8 mouse cellular contexts compared by ENCODE assay signal in genomic region chr5:114902413-114902812, GRCm38 (mm10). TPM values are rescaled to one million over a fixed set of nuclear protein-coding genes. Genes with fewer than 3 reads are reported as not detected.
DNase-seq lines count a peak whose midpoint lies in the region; ATAC-seq and TF ChIP-seq lines count a peak whose summit lies in the region.
"Had no signal": no experiment of that assay in that cellular context is flagged by ENCODE, and none has a peak within 500 bp of the region (broad histone marks: within the 10 kb centered on the region; RNA-seq: fewer than 3 reads in every experiment).

No protein-coding gene starts in this region.

- no peak overlapping the region for H3K27ac ChIP-seq in hindbrain, embryonic 11.5 days (ENCODE audit: low read depth, low read length)
- H3K27ac ChIP-seq in hindbrain, embryonic 16.5 days (ENCODE audit: low read depth, low read length), result no peak overlapping the region
- H3K27ac ChIP-seq in CH12.LX (ENCODE audit: insufficient read depth, low read depth), result no peak overlapping the region
- no peak overlapping the region for H3K27ac ChIP-seq in cortical plate, adult 2 months (ENCODE audit: insufficient read depth, low read length)
- H3K27ac ChIP-seq: lung, embryonic 15.5 days had no signal

- WGBS in hindbrain, embryonic 11.5 days, result 40% methylated on average over 1 of the region's 1 CpGs
- WGBS in hindbrain, embryonic 16.5 days, result 43% methylated on average over 1 of the region's 1 CpGs
- WGBS in lung, adult 2 months, result 64% methylated on average over 1 of the region's 1 CpGs

- in situ Hi-C loops in CH12.LX (cut with MboI; ENCODE audit: low pct_ligation_motif_present, low pct_unique_long_range_greater_than_20kb, low sequenced_read_pairs), result loop anchor here (25.0 kb wide), 1 partner anchor 190 kb away; the partner anchor contains the start of gene Tchp

- H3K4me3 ChIP-seq in hindbrain, embryonic 11.5 days (ENCODE audit: low read depth, low read length), result no peak overlapping the region
- no peak overlapping the region for H3K4me3 ChIP-seq in hindbrain, embryonic 16.5 days (ENCODE audit: low read length)
- H3K4me3 ChIP-seq in CH12.LX (replicated peaks in 1 of 3; ENCODE audit: low read depth in 2 of 3, low read length in 2 of 3, poor library complexity in 1 of 3), result no peak overlapping the region
- H3K4me3 ChIP-seq in cortical plate, adult 2 months (ENCODE audit: insufficient read depth, low read length), result no peak overlapping the region
- H3K4me3 ChIP-seq in lung, adult 2 months (replicated peaks; ENCODE audit: extremely low read depth, low read depth, low read length), result no peak overlapping the region
- H3K4me3 ChIP-seq: lung, embryonic 15.5 days had no signal

- no peaks in the 10 kb centered on the region for H3K36me3 ChIP-seq in hindbrain, embryonic 11.5 days (ENCODE audit: control insufficient read depth, insufficient read depth, low read length)
- H3K36me3 ChIP-seq in hindbrain, embryonic 16.5 days (ENCODE audit: control insufficient read depth, insufficient read depth, low read length), result no peaks in the 10 kb centered on the region
- no peaks in the 10 kb centered on the region for H3K36me3 ChIP-seq in CH12.LX (replicated peaks in 1 of 2; ENCODE audit: control insufficient read depth in 1 of 2, insufficient read depth in 1 of 2, low read length in 1 of 2)
- H3K36me3 ChIP-seq: lung, embryonic 15.5 days had no signal

- TF ChIP-seq POLR2A in CH12.LX (IDR thresholded peaks at IDR 0.05; ENCODE audit: low read depth, low read length), result no peak
- no peak for TF ChIP-seq POLR2A in cortical plate, adult 2 months (IDR thresholded peaks at IDR 0.05; ENCODE audit: extremely low read depth, insufficient read depth, low read length)
- TF ChIP-seq POLR2A in lung, adult 2 months (IDR thresholded peaks at IDR 0.05; ENCODE audit: borderline replicate concordance, extremely low read depth, low read depth, low read length), result no peak

- TF ChIP-seq RAD21 in CH12.LX (IDR thresholded peaks at IDR 0.05; ENCODE audit: low read depth, low read length), result peak; percentile 90

- peak; percentile 76 to 87 for TF ChIP-seq CTCF in CH12.LX (conservative IDR thresholded peaks at IDR 0.05 in 1 of 2, IDR thresholded peaks at IDR 0.05 in 1 of 2; ENCODE audit: low read depth in 2 of 2, low read length in 2 of 2)
- peak; percentile 48; the same call in 1 of the 2 replicates for TF ChIP-seq CTCF in cortical plate, adult 2 months (IDR thresholded peaks at IDR 0.05; ENCODE audit: extremely low read depth, insufficient read depth, low read length)
- peak; percentile 83 for TF ChIP-seq CTCF in lung, adult 2 months (IDR thresholded peaks at IDR 0.05; ENCODE audit: insufficient read depth, low read length)

- peak; percentile 66 for DNase-seq in hindbrain, embryonic 11.5 days (ENCODE audit: low spot score)
- DNase-seq in 416B (ENCODE audit: low read depth) (peak; percentile 70), CH12.LX (ENCODE audit: extremely low read depth) (peak; percentile 63)
- peak; percentile 21 for DNase-seq in lung, adult 2 months
- DNase-seq in thymus, postnatal 10 days (ENCODE audit: low spot score in 2 of 2), result peak; percentile 9 to 50

- ATAC-seq in hindbrain, embryonic 11.5 days (ENCODE audit: low FRiP score), result no peak
- no peak for ATAC-seq in hindbrain, embryonic 16.5 days

- dilution Hi-C loops in CH12.LX (cut with MboI; ENCODE audit: extremely low pct_ligation_motif_present, extremely low pct_unique_long_range_greater_than_20kb, low sequenced_read_pairs), result no loop called here

- H3K4me1 ChIP-seq in hindbrain, embryonic 11.5 days (replicated peaks; ENCODE audit: control insufficient read depth, insufficient read depth, low read length), result no peaks in the 10 kb centered on the region; the same call in 1 of the 2 replicates
- no peaks in the 10 kb centered on the region for H3K4me1 ChIP-seq in hindbrain, embryonic 16.5 days (ENCODE audit: control insufficient read depth, insufficient read depth, low read depth, low read length)
- H3K4me1 ChIP-seq in CH12.LX (ENCODE audit: control insufficient read depth in 1 of 2, insufficient read depth in 2 of 2), result peaks cover 0 to 7% of the 10 kb centered on the region in 2 experiments; a peak in 2 of 4 replicates
- no peaks in the 10 kb centered on the region for H3K4me1 ChIP-seq in cortical plate, adult 2 months (ENCODE audit: control insufficient read depth, insufficient read depth, low read length)
- H3K4me1 ChIP-seq in lung, adult 2 months (ENCODE audit: control insufficient read depth, insufficient read depth, low read length), result no peaks in the 10 kb centered on the region

- no peaks in the 10 kb centered on the region for H3K79me2 ChIP-seq in CH12.LX (replicated peaks; ENCODE audit: control insufficient read depth, extremely low read depth, insufficient read depth, poor library complexity, severe bottlenecking)

- H3K27me3 ChIP-seq in hindbrain, embryonic 11.5 days (ENCODE audit: control insufficient read depth, insufficient read depth, low read length), result no peaks in the 10 kb centered on the region
- H3K27me3 ChIP-seq in hindbrain, embryonic 16.5 days (replicated peaks; ENCODE audit: control insufficient read depth, insufficient read depth, low read length), result no peaks in the 10 kb centered on the region
- peaks cover 4% of the 10 kb centered on the region for H3K27me3 ChIP-seq in CH12.LX (replicated peaks)
- H3K27me3 ChIP-seq: lung, embryonic 15.5 days had no signal

- H3K9ac ChIP-seq in hindbrain, embryonic 11.5 days (ENCODE audit: low read depth, low read length), result no peak overlapping the region
- H3K9ac ChIP-seq in hindbrain, embryonic 16.5 days (ENCODE audit: low read depth, low read length), result no peak overlapping the region
- H3K9ac ChIP-seq in CH12.LX (ENCODE audit: insufficient read depth, low read depth), result no peak overlapping the region
- H3K9ac ChIP-seq: lung, embryonic 15.5 days had no signal

- TF ChIP-seq EP300 in CH12.LX (IDR thresholded peaks at IDR 0.05; ENCODE audit: low read length), result no peak

- no peak overlapping the region for H3K4me2 ChIP-seq in hindbrain, embryonic 11.5 days (replicated peaks; ENCODE audit: low read depth, low read length)
- H3K4me2 ChIP-seq in hindbrain, embryonic 16.5 days (ENCODE audit: low read length), result no peak overlapping the region
- H3K4me2 ChIP-seq in CH12.LX (ENCODE audit: insufficient read depth, low read depth, poor library complexity, severe bottlenecking), result no peak overlapping the region
- H3K4me2 ChIP-seq: lung, embryonic 15.5 days had no signal

- H3K9me3 ChIP-seq in hindbrain, embryonic 11.5 days (ENCODE audit: control insufficient read depth, low read length), result no peaks in the 10 kb centered on the region
- H3K9me3 ChIP-seq in hindbrain, embryonic 16.5 days (ENCODE audit: control insufficient read depth, low read length), result no peaks in the 10 kb centered on the region
- peaks cover 19% of the 10 kb centered on the region for H3K9me3 ChIP-seq in CH12.LX (replicated peaks; ENCODE audit: low read length)
- H3K9me3 ChIP-seq: lung, embryonic 15.5 days had no signal

TF ChIP-seq in CH12.LX, 34 proteins besides CTCF, POLR2A, EP300 and RAD21 (continues in another document):
- TF ChIP-seq USF1 (IDR thresholded peaks at IDR 0.05; ENCODE audit: low read depth, low read length) (no peak), ZKSCAN1 (IDR thresholded peaks at IDR 0.05; ENCODE audit: borderline replicate concordance, low read depth, low read length) (no peak), ZNF384 (IDR thresholded peaks at IDR 0.05; ENCODE audit: low read depth, low read length) (no peak), ETS1 (conservative IDR thresholded peaks at IDR 0.05; ENCODE audit: low read depth, low read length) (no peak)

RNA-seq across cellular contexts. Expression of gene Oasl2, which starts 5.7 kb away (rescaled TPM):
- polyA plus RNA-seq in hindbrain, embryonic 11.5 days (2014; fragmentation: Nextera tagmentation; extraction: Ambion mirVana), result 0.92 and 1.5 TPM in 2 replicates
- polyA plus RNA-seq in hindbrain, embryonic 16.5 days (2015; fragmentation: Nextera tagmentation; extraction: Ambion mirVana), result 4.9 and 5.3 TPM in 2 replicates
- not detected in 2 replicates for total RNA-seq in CH12.LX (2012; rRNA removed)
- total RNA-seq in CH12.LX (2014; rRNA removed), result not detected in 2 replicates
- 0.31 and 0.38 TPM in 2 replicates for polyA plus RNA-seq in CH12.LX (2012; ENCODE audit: insufficient read length, low read depth)
- polyA plus RNA-seq in cortical plate, adult 2 months (2012; rRNA removed), result 7.5 and 8.6 TPM in 2 replicates
- polyA plus RNA-seq in lung, adult 2 months (2012; rRNA removed), result 17.0 and 21.4 TPM in 2 replicates

RNA-seq across cellular contexts. Expression of gene Oasl1, which starts 20.6 kb away (rescaled TPM):
- polyA plus RNA-seq in hindbrain, embryonic 11.5 days (2014; fragmentation: Nextera tagmentation; extraction: Ambion mirVana), result 0.25 and 0.39 TPM in 2 replicates
- 0.26 and 0.31 TPM in 2 replicates for polyA plus RNA-seq in hindbrain, embryonic 16.5 days (2015; fragmentation: Nextera tagmentation; extraction: Ambion mirVana)
- not detected in 2 replicates for total RNA-seq in CH12.LX (2012; rRNA removed)
- total RNA-seq in CH12.LX (2014; rRNA removed), result not detected in 2 replicates
- 0.37 and 0.46 TPM in 2 replicates for polyA plus RNA-seq in CH12.LX (2012; ENCODE audit: insufficient read length, low read depth)
- polyA plus RNA-seq in cortical plate, adult 2 months (2012; rRNA removed), result 0.35 and 0.78 TPM in 2 replicates
- 2.3 and 2.7 TPM in 2 replicates for polyA plus RNA-seq in lung, adult 2 months (2012; rRNA removed)

RNA-seq across cellular contexts. Expression of gene 2210016L21Rik, which starts 39.5 kb away (rescaled TPM):
- polyA plus RNA-seq in hindbrain, embryonic 11.5 days (2014; fragmentation: Nextera tagmentation; extraction: Ambion mirVana), result 48.1 and 57.4 TPM in 2 replicates
- polyA plus RNA-seq in hindbrain, embryonic 16.5 days (2015; fragmentation: Nextera tagmentation; extraction: Ambion mirVana), result 125 and 142 TPM in 2 replicates
- total RNA-seq in CH12.LX (2012; rRNA removed) (21.6 TPM in 2 replicates), CH12.LX (2014; rRNA removed) (11.0 and 11.5 TPM in 2 replicates)
- 32.5 and 49.1 TPM in 2 replicates for polyA plus RNA-seq in CH12.LX (2012; ENCODE audit: insufficient read length, low read depth)
- polyA plus RNA-seq in cortical plate, adult 2 months (2012; rRNA removed), result 129 and 136 TPM in 2 replicates
- polyA plus RNA-seq in lung, adult 2 months (2012; rRNA removed), result 15.9 and 16.6 TPM in 2 replicates

RNA-seq across cellular contexts. Expression of gene Gm9936, which starts 43.9 kb away (rescaled TPM):
- 0.40 and 0.69 TPM in 2 replicates for polyA plus RNA-seq in hindbrain, embryonic 11.5 days (2014; fragmentation: Nextera tagmentation; extraction: Ambion mirVana)
- polyA plus RNA-seq in hindbrain, embryonic 16.5 days (2015; fragmentation: Nextera tagmentation; extraction: Ambion mirVana), result 3.2 and 3.6 TPM in 2 replicates
- total RNA-seq in CH12.LX (2012; rRNA removed), result 0.04 TPM in 1 of 2 replicates, not detected in the other
- total RNA-seq in CH12.LX (2014; rRNA removed), result 0.15 and 0.26 TPM in 2 replicates
- polyA plus RNA-seq in CH12.LX (2012; ENCODE audit: insufficient read length, low read depth), result 0.11 TPM in 1 of 2 replicates, not detected in the other
- 0.25 and 0.36 TPM in 2 replicates for polyA plus RNA-seq in cortical plate, adult 2 months (2012; rRNA removed)
- polyA plus RNA-seq in lung, adult 2 months (2012; rRNA removed), result not detected in 2 replicates
- polyA plus RNA-seq: lung, embryonic 15.5 days had no signal

RNA-seq across cellular contexts. Expression of gene 4930519G04Rik, which starts 48.9 kb away (rescaled TPM):
- not detected in 2 replicates for polyA plus RNA-seq in hindbrain, embryonic 11.5 days (2014; fragmentation: Nextera tagmentation; extraction: Ambion mirVana)
- polyA plus RNA-seq in hindbrain, embryonic 16.5 days (2015; fragmentation: Nextera tagmentation; extraction: Ambion mirVana), result not detected in 2 replicates
- total RNA-seq in CH12.LX (2012; rRNA removed) (not detected in 2 replicates), CH12.LX (2014; rRNA removed) (not detected in 2 replicates)
- polyA plus RNA-seq in CH12.LX (2012; ENCODE audit: insufficient read length, low read depth), result not detected in 2 replicates
- polyA plus RNA-seq in cortical plate, adult 2 months (2012; rRNA removed), result 0.06 TPM in 1 of 2 replicates, not detected in the other
- not detected in 2 replicates for polyA plus RNA-seq in lung, adult 2 months (2012; rRNA removed)
- polyA plus RNA-seq: lung, embryonic 15.5 days had no signal
